Mouse (Mus musculus): Measurements from ENCODE around the gene Tlx1. TPM values are rescaled to one million over a fixed set of nuclear protein-coding genes. Genes with fewer than 3 reads are reported as not detected.
A peak's percentile ranks its signal among the peaks of the same experiment; 100 is the strongest.

The Tlx1 gene
- not detected for total RNA-seq (2021)

- DNase-seq (ENCODE audit: extremely low spot score in 1 of 2, low spot score in 1 of 2), result no peak
Observed at GRCm38 (mm10) chr19:45150490-45151181, at the start of gene Tlx1. TSS of gene Tlx1 (plus strand) at chr19:45150680.

GRCm38 (mm10) chr19:45105591-45105990, 44.9 kb upstream of the Tlx1 start:
- DNase-seq (ENCODE audit: extremely low spot score in 1 of 2, low spot score in 1 of 2), result no peak

- no peak for DNase-seq (ENCODE audit: extremely low spot score in 1 of 2, low spot score in 1 of 2)
Observed at GRCm38 (mm10) chr19:45106689-45107088, 43.8 kb upstream of the Tlx1 start.

DNA sequence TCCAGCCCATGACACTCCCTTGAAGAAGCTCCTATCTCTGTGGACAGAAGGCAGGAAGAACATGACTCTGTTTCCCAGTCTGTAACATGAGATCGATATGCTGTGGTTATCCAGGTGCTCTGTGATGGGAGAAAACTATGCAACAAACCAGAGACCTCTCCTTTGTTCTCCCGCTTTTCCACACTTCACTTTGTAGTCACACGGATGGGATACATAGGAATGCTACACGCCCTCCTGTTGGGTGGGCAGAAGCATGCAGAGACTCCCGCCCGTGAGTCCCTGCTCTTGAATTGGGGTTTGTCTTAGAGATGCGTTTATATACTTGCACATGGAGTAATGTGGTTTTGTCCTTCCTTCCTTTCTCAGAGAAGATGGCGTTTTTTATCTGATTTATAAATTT, 39.8 kb upstream of the Tlx1 start:
- DNase-seq (ENCODE audit: extremely low spot score in 1 of 2, low spot score in 1 of 2), result no peak

DNA sequence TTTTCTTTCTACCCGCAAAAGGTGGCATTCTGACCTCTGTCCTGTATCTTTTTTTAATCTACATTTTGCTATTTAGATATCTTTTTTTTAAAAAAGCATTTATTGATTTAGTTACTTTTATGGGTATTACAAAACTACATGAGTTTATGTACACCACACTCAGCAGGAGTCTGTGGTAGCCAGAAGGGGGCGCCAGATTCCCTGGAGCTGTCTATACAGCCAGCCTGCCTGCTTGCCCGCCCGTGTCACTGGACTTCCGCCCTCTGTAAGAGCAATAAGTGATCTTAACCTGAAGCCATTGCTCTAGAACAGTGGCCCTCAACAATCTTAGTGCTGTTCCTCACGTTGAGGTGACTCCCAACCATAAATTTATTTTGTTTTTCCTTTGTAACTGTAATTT, 38.0 kb upstream of the Tlx1 start:
- DNase-seq (ENCODE audit: extremely low spot score in 1 of 2, low spot score in 1 of 2), result no peak

DNA sequence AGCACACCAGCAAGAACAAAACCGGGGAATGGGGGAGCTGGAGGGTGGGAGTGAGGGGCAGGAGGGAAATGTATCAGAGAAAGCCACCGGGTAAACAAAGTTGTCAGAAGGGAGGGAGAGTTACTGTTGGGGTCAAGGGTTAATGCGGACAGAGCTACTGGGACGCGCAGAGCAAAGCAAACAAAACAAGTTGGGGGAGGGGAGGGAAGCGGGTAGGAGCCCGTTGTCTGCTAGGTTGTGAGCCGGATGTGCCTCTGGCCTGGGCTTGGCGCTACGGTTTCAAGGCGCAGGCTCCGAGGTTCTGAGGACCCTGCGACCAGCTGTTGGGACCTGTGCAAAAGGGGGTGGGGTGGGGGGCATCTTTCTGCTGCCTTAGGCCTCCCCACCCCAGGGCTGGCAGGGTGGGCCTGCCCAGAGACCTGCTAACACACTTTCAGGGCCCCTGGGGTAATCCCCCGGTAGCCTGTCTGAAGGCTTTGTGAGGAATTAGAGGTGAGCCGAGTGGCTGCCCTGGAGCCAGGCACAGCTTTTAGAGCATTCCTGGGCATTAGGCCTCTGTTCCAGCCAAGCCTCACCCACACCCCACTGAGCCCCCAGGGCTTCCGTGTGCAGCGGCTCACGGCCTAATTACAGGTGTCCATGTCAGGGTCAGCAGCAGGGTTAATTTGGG, 36.6 kb upstream of the Tlx1 start:
- DNase-seq (ENCODE audit: extremely low spot score in 1 of 2, low spot score in 1 of 2), result no peak

DNA sequence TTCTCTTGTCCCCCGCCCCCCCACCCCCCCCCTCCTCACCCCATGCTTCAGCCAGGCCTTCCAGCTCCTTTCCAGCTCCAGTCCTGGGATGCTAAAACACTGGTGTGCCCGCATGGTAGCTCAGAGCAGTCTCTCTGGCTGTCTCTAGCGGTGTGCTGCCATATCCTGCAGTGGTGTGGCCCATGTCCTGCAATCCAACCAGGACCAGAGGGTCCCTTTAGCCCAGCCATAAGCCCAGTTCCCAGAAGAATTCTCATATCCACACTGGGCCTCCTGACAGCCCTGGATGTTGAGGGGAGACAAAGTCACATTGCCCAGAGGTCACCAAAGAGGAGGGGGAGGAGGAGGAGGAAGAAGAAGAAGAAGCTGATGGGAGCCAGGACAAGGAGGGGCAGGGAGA, 35.7 kb upstream of the Tlx1 start:
- no peak for DNase-seq (ENCODE audit: extremely low spot score in 1 of 2, low spot score in 1 of 2)

DNA sequence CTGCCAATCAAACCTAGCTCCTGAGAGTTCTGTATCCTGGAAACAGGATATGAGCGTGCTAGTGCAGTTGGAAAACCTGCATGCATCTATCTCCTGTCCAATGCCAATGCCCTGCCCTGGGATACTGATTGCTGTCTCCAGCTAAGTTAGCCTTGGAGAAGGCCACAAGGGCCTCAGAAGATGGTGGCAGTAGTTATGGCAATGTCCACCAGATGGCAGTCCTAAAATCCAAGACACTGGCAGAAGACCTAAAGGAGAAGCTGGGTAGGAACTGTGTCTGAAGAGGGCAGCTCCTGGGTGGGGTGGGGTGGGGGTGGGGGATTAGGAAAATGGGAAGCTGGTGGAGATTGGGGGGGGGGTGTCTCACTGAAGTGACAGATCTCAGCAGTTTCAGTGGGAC, 33.7 kb upstream of the Tlx1 start:
- peak in 1 of 2 experiments; percentile 38 for DNase-seq (ENCODE audit: extremely low spot score in 1 of 2, low spot score in 1 of 2)

DNA sequence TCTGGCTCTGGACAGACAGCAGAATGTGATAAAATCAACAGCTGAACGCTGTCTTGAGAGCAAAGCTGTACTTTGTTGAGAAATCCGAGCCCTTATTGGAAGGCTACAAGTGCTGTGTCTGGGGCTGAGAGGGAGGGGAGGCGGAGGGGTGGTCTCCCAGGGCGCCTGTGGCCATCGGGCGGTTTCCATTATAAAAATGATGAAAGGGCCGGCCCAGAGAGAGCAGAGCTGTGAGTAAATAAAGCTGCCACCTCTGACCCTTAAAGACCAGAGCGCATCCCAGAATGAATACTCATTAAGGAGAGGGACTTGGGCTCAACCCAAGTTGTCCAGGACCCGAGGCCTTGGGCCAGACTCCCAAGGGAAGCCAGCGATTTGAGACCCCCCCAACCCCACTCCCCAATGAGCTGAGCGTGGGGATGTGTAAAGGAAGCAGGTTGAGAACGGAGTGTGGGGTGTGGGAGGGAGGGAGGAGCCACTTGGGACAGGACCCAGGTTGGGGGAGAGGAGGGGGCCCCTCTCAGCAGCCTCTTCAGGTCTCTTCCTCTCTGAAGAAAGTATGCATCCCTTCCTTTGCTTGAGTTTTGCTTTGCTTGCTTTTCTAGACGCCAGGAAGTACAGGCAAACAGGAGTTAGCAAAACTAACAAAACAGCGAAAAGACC, 18.4 kb upstream of the Tlx1 start:
- DNase-seq (ENCODE audit: extremely low spot score in 1 of 2, low spot score in 1 of 2), result no peak

DNA sequence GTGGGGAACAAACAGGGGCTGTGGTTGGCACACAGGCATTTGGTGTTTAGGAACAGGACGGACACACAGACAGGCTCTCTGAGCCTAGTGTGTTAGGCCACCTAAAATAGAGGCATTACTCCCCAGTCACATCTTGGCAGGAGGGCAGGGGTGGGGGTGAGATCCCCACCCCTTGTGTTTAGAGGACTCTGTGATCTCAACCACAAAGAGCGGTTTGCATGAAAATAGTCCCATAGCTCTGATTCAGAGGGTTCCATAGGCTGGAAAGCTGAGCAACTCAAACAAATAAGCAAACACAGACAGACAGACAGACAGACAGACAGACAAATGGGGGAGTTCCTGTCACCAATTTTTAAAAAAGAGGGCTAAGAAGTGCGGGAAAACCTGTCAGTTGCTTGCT, 7.9 kb upstream of the Tlx1 start:
- no peak for DNase-seq (ENCODE audit: extremely low spot score in 1 of 2, low spot score in 1 of 2)

GRCm38 (mm10) chr19:45143214-45143895, 7.1 kb upstream of the Tlx1 start:
- no peak for DNase-seq (ENCODE audit: extremely low spot score in 1 of 2, low spot score in 1 of 2)

GRCm38 (mm10) chr19:45147071-45147470, 3.4 kb upstream of the Tlx1 start:
- no peak for DNase-seq (ENCODE audit: extremely low spot score in 1 of 2, low spot score in 1 of 2)

- DNase-seq (ENCODE audit: extremely low spot score in 1 of 2, low spot score in 1 of 2), result no peak
Observed at GRCm38 (mm10) chr19:45151361-45152182, 1.1 kb downstream of the Tlx1 start.

DNA sequence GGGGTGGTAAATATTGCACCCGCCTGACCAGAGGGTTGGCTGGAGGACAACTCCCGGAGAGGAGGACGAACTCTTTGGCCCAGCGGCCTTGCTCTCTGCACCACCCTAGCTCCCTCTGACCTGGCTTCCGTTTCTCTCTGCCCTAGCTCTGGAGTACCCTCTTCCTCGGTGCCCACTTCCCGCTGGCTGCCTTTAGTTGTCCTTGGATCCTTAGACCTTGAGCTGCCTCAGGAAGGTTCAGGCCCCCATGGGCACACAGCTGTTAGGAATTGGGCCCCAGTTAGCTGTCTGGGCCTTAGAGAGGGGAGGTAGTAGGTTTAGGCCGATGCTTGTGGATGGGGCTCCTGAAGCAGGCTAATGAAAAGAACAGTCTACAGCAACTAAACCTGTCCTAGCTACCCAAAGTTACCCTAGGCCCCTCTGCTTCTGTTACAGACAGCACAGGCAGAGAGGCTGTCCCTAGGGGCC, 1.7 kb downstream of the Tlx1 start:
- DNase-seq (ENCODE audit: extremely low spot score in 1 of 2, low spot score in 1 of 2), result no peak

DNA sequence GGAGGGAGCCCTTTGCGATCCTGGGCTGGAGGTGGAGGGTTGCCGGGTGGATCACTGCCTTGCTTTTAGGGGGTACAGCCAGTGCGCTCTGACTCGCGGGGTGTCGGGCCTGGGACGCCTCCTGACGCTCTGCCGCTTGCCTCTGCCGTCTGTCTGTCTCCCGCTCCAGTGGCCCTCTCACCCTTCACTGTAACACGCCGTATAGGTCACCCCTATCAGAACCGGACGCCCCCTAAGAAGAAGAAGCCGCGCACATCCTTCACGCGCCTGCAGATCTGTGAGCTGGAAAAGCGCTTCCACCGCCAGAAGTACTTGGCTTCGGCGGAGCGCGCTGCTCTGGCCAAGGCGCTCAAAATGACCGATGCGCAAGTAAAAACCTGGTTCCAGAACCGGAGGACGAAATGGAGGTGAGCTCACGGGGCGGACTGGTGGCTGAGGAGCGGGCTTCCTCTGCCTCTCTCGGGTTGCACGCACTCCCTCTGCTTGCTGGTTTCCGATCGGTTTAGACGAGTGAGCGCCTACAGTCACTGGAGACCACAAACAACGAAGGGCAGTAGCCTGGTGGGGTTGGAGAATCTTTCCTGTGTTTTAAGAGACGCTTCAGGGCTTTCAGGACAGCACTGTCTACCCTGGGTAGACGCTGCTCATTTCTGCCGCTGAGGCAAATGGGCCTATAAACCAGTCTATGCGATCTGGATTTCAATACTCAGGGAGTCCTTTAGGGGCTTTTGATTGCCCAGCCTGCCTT, 3.0 kb downstream of the Tlx1 start:
- DNase-seq (ENCODE audit: extremely low spot score in 1 of 2, low spot score in 1 of 2), result no peak

DNA sequence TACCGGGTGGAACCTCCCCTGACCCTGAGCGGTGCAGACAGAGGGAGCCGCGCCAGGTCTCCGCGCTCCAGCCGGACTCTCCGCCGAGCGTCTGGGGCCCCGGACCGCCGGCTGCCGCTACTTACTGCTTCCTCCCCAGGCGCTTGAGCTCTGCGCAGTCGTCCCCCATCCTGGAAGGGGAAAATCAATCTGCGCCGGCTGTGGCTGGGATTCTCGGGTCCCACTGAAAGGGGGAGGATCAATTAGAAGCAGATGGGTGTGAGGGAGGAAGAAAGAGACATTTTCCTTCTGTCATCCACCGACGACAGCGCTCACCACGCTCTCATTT, 3.5 kb downstream of the Tlx1 start:
- DNase-seq (ENCODE audit: extremely low spot score in 1 of 2, low spot score in 1 of 2), result no peak

GRCm38 (mm10) chr19:45154521-45154920, 4.0 kb downstream of the Tlx1 start:
- DNase-seq (ENCODE audit: extremely low spot score in 1 of 2, low spot score in 1 of 2), result no peak

GRCm38 (mm10) chr19:45155141-45155790, 4.8 kb downstream of the Tlx1 start:
- no peak for DNase-seq (ENCODE audit: extremely low spot score in 1 of 2, low spot score in 1 of 2)

- no peak for DNase-seq (ENCODE audit: extremely low spot score in 1 of 2, low spot score in 1 of 2)
Observed at GRCm38 (mm10) chr19:45155791-45156186, 5.3 kb downstream of the Tlx1 start.

All from layer of hippocampus, postnatal 25 days (tissue).